In genomic region chr8:10644481-10644880, GRCm38 (mm10) we compare ENCODE assay signal across 15 mouse cellular contexts.
DNase-seq lines count a peak whose midpoint lies in the region; ATAC-seq and TF ChIP-seq lines count a peak whose summit lies in the region.
"Had no signal": no experiment of that assay in that cellular context is flagged by ENCODE, and none has a peak within 500 bp of the region (broad histone marks: within the 10 kb centered on the region; RNA-seq: fewer than 3 reads in every experiment).

No protein-coding gene starts in this region.

- intact Hi-C loops in heart, postnatal 25 days (cut with DNase I) = loop anchor here (5.0 to 10.0 kb wide), 2 partner anchors 57 to 170 kb away; no protein-coding TSS in a partner anchor
- intact Hi-C loops in left cerebral cortex, postnatal 4 days (cut with DNase I) = no loop called here
- intact Hi-C loops in left cerebral cortex, postnatal 10 days (cut with DNase I) = no loop called here

- no peak overlapping the region for H3K4me2 ChIP-seq in forebrain, postnatal 0 days (ENCODE audit: low read depth)
- H3K4me2 ChIP-seq: liver, embryonic 13.5 days had no signal

- H3K27ac ChIP-seq in heart, embryonic 10.5 days = peak overlapping the region; percentile 85
- no peak overlapping the region for H3K27ac ChIP-seq in forebrain, postnatal 0 days (ENCODE audit: low read depth, low read length)
- H3K27ac ChIP-seq: limb, embryonic 10.5 days; liver, embryonic 13.5 days had no signal

- no peak overlapping the region for H3K9ac ChIP-seq in forebrain, postnatal 0 days
- H3K9ac ChIP-seq: liver, embryonic 13.5 days had no signal

- ATAC-seq in forebrain, postnatal 0 days = peak; percentile 80; the same call in 1 of the 2 replicates
- ATAC-seq: lung, postnatal 0 days had no signal

- WGBS in heart, embryonic 10.5 days = 41% methylated on average over 3 of the region's 3 CpGs
- 31% methylated on average over 3 of the region's 3 CpGs for WGBS in forebrain, postnatal 0 days

- no peak overlapping the region for H3K4me3 ChIP-seq in heart, embryonic 10.5 days
- no peak overlapping the region for H3K4me3 ChIP-seq in forebrain, postnatal 0 days (ENCODE audit: low read depth, low read length)
- H3K4me3 ChIP-seq: limb, embryonic 10.5 days; liver, embryonic 13.5 days had no signal

- H3K36me3 ChIP-seq in heart, embryonic 10.5 days = no peaks in the 10 kb centered on the region
- H3K36me3 ChIP-seq in forebrain, postnatal 0 days (ENCODE audit: insufficient read depth) = no peaks in the 10 kb centered on the region
- H3K36me3 ChIP-seq: limb, embryonic 10.5 days; liver, embryonic 13.5 days had no signal

- DNase-seq in heart, embryonic 10.5 days (ENCODE audit: low spot score) = no peak
- no peak for DNase-seq in heart, postnatal 25 days (ENCODE audit: low spot score)
- peak; percentile 26 for DNase-seq in left cerebral cortex, postnatal 4 days
- no peak for DNase-seq in left cerebral cortex, postnatal 10 days (ENCODE audit: extremely low spot score in 1 of 2, low spot score in 2 of 2)
- peak; percentile 49 for DNase-seq in forebrain, postnatal 0 days
- DNase-seq in retina, postnatal 1 day = peak; percentile 92
- DNase-seq in thymus, postnatal 14 days = no peak
- DNase-seq in urinary bladder, adult 18-20 months (ENCODE audit: low spot score in 2 of 2) = no peak
- DNase-seq: B cell, adult 2 months; cerebellum, adult 11 months; gastrocnemius, postnatal 14 days; kidney, postnatal 36 days; liver, embryonic 13.5 days had no signal

- H3K9me3 ChIP-seq in heart, embryonic 10.5 days = no peaks in the 10 kb centered on the region
- H3K9me3 ChIP-seq in forebrain, postnatal 0 days (ENCODE audit: low read length) = no peaks in the 10 kb centered on the region
- H3K9me3 ChIP-seq: limb, embryonic 10.5 days; liver, embryonic 13.5 days had no signal

- no peaks in the 10 kb centered on the region for H3K27me3 ChIP-seq in heart, embryonic 10.5 days (ENCODE audit: insufficient read depth, poor library complexity, severe bottlenecking)
- H3K27me3 ChIP-seq in forebrain, postnatal 0 days (ENCODE audit: insufficient read depth, low read length) = no peaks in the 10 kb centered on the region

- no peak for TF ChIP-seq CTCF in forebrain, postnatal 0 days (IDR thresholded peaks at IDR 0.05; ENCODE audit: low read depth)

- peaks cover 56% of the 10 kb centered on the region for H3K4me1 ChIP-seq in heart, embryonic 10.5 days
- H3K4me1 ChIP-seq in forebrain, postnatal 0 days (ENCODE audit: insufficient read depth) = 0 out of 2 replicates have a peak, but pooled peaks cover 12% of the 10 kb centered on the region
- H3K4me1 ChIP-seq: limb, embryonic 10.5 days had no signal

Comparison
In these comparisons a context has a peak if more than half of its experiments do, and no peak if none do; other contexts are left out.
1. DNase-seq: peak in left cerebral cortex, postnatal 4 days (single experiment), forebrain, postnatal 0 days (single experiment) and retina, postnatal 1 day (single experiment); none in heart, embryonic 10.5 days (single experiment), heart, postnatal 25 days (single experiment), left cerebral cortex, postnatal 10 days (0 of 2), thymus, postnatal 14 days (single experiment) and urinary bladder, adult 18-20 months (0 of 2).